Mouse (Mus musculus): ENCODE data around the gene Exoc6b.
"Not testable (repeated sequence)": the region's sequence is repeated elsewhere in the genome, so short reads cannot be mapped to it uniquely, and the experiment has no call there.

DNA sequence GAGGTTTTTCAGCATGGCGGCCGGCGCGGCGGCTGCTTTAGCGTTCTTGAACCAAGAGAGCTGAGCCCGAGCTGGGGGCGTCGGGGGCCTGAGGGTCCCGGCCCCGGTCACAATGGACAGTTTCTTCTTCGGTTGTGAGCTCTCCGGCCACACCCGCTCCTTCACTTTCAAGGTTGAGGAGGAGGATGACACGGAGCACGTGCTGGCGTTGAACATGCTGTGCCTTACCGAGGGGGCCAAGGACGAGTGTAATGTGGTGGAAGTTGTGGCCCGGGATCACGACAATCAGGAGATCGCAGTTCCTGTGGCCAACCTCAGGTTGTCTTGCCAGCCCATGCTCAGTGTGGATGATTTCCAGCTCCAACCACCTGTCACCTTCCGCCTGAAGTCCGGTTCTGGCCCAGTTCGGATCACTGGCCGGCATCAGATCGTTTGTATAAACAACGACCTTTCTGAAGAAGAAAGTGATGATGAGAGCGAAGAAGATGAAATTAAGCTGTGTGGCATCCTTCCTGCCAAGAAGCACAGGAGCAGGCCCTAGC, 6.9 kb upstream of the Exoc6b start:
- not testable (repeated sequence) for TF ChIP-seq POLR2AphosphoS2 (IDR thresholded peaks at IDR 0.05; ENCODE audit: insufficient read length, low read depth); POLR2A (IDR thresholded peaks at IDR 0.05; ENCODE audit: insufficient read length, low read depth); USF1 (IDR thresholded peaks at IDR 0.05; ENCODE audit: low read depth); TCF12 (IDR thresholded peaks at IDR 0.05; ENCODE audit: insufficient read depth, poor library complexity, severe bottlenecking); MYOG (IDR thresholded peaks at IDR 0.05; ENCODE audit: control insufficient read depth in 1 of 3, insufficient read depth in 1 of 3, insufficient read length in 2 of 3, low read depth in 2 of 3); E2F4 (IDR thresholded peaks at IDR 0.05; ENCODE audit: insufficient read depth); MAX (IDR thresholded peaks at IDR 0.05; ENCODE audit: low read depth); SRF (IDR thresholded peaks at IDR 0.05; ENCODE audit: control insufficient read depth, insufficient read length, low read depth); TCF3 (IDR thresholded peaks at IDR 0.05; ENCODE audit: insufficient read length, low read depth)

All from myocyte (in vitro differentiated cells).